Mouse (Mus musculus): ENCODE results near the gene Ptprd.

GRCm38 (mm10) chr4:76369101-76369500 is 1842.7 kb downstream of the Ptprd start:
- no peak for TF ChIP-seq POLR2A (IDR thresholded peaks at IDR 0.05; ENCODE audit: low read depth, low read length)
- TF ChIP-seq CTCF (IDR thresholded peaks at IDR 0.05; ENCODE audit: extremely low read depth, insufficient read depth, insufficient read length, insufficient replicate concordance), result no peak
